Mouse (Mus musculus): ENCODE measurements at regions not wholly inside any gene's neighbourhood (a gene's known extent, or its start where the extent isn't known, plus 50 kb on each side); places are given as distances from the start of the nearest gene placed in this dataset.

GRCm38 (mm10) chr8:26526474-26527185 is 407.3 kb downstream of the Gm45692 start:
- DNase-seq = no peak

GRCm38 (mm10) chr8:26527186-26527580 is 407.8 kb downstream of the Gm45692 start:
- DNase-seq = no peak

DNA sequence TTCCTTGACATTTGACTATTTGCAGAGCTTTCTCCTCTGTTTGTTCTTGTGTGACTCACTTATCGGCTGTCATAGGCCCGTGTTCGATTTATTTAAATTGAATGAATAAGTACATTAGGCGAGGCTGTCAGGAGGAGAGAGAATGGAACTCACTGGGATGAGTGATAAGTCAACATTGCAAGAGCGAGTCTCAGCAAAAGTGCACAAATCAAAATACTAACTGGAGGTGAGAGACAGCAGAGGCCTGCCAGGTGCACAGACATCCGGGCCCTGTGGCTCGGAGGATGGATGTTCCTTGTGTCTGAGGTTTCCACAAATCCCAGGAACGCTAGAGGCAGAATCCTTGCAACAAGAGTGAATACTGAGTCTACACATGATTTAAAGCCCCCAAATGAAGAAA is 410.6 kb downstream of the Gm45692 start:
- DNase-seq = no peak

- peak; percentile 61 for DNase-seq
Observed at GRCm38 (mm10) chr8:26533444-26534421, 414.4 kb downstream of the Gm45692 start.

DNA sequence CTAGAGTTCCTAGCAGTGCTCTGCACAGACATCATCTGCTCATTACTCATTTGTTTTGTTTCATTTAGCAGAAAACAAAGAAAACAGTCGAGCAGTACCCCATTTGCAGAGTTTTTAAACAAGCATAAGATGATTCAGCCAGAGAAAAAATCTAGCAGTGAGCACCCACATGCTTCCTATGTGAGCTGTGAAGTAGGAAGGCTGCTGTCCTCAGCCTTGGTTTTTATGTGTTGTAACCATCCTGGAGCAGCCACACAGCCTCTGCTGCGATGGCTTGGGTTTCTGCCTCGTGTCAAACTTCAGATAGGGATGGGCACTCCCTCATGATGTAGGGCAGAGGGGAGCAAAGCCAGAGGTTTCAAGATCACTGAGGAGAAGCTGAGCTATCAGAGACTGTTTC is 416.5 kb downstream of the Gm45692 start:
- DNase-seq = peak; percentile 27

GRCm38 (mm10) chr8:26553691-26554090 is 423.4 kb upstream of the Zfp703 start:
- DNase-seq = no peak

- DNase-seq = peak; percentile 75
Observed at GRCm38 (mm10) chr8:26559196-26559595, 417.9 kb upstream of the Zfp703 start.

- DNase-seq = no peak
Observed at GRCm38 (mm10) chr8:26563151-26563550, 414.0 kb upstream of the Zfp703 start.

- DNase-seq = no peak
Observed at GRCm38 (mm10) chr8:26564254-26564653, 412.9 kb upstream of the Zfp703 start.

GRCm38 (mm10) chr8:26568423-26569060 is 408.6 kb upstream of the Zfp703 start:
- no peak for DNase-seq

DNA sequence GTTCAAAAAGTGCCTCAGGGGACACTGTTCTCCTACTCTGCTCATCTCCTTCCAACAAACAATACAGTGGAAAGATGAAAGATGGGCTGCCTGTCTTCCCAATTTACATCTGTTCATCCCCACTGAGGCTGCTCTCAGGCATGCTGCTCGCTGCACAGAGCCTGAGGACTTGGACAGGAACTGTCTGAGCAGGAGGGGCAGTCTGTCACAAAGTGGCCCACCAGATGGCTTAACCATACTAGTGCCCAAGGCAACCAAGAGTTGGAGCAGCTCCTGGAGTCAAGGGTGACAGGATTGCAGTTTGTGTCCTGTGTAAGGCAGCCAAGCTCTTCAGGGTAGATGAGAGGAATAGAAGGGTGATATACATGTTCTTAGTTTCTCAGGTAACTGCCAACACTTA is 388.3 kb upstream of the Zfp703 start:
- no peak for DNase-seq

- no peak for DNase-seq
Observed at GRCm38 (mm10) chr8:26590591-26591212, 386.4 kb upstream of the Zfp703 start.

DNA sequence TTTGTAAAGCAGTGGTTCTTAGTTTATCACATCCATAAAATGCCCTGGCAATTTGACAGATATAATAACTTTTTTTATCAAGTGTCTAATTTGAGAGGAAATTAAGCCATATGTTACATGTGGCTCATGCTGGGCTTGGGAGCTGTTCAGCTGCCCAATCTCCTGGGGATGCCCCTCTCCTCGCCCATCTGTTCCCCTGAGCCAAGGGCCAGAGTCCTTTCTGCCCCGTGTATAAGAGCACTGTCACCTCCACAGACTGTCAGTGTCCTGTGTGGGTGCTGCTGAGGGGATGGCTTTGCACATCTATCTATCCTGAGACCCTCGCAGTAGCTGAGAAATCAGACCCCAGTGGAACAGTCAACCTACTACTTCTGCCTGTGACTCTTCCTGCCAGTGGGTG is 385.9 kb upstream of the Zfp703 start:
- no peak for DNase-seq

- DNase-seq = peak; percentile 7
Observed at GRCm38 (mm10) chr8:26593536-26594368, 383.4 kb upstream of the Zfp703 start.

DNA sequence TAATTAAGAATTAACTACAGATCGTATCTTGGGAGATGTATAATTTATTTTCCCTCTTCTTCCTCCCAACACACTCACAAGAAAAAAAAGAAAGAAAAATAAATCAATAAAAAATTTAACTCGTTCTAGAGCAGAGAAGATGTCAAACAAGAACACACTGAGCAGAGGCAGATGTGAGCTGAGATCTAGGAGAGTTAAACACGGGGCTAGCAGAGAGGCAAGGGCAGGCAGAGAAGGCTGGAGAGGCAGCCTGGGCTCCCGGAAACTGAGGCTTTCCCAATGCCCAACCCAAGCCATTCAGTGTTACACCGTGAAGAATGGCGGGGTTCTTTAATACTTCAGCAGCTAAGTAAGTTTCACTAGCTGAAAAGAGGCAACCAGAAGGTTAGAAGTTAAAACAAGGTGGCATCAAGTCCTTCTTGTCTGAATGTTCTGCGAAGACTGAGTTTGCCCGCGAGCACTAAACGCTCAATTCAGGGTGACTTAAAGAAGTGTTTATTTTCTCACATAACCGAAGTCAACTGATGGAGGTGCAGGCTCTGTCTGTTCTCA is 382.7 kb upstream of the Zfp703 start:
- DNase-seq = no peak

GRCm38 (mm10) chr8:26595431-26596018 is 381.6 kb upstream of the Zfp703 start:
- DNase-seq = peak; percentile 29

GRCm38 (mm10) chr8:26596665-26597362 is 380.3 kb upstream of the Zfp703 start:
- DNase-seq = peak; percentile 29

GRCm38 (mm10) chr8:26598520-26598919 is 378.6 kb upstream of the Zfp703 start:
- DNase-seq = no peak

DNA sequence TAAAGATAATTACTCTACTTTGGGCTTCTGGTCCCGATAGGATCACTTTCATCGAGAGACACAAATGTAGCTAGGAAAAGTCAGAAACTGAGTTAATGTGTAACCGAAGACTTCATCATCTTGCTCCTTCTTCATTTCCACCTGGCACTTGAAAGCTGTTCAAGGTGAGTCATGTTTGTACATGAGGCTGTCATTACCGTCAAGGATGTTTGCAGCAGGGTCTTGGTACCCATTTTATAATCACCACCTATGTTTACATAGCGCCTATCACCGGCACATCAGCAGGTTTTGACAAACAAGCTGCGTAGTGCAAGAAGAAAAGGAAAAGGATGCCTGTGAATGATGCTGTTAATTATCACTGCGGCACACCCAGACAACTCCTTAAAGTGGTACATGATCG is 377.0 kb upstream of the Zfp703 start:
- no peak for DNase-seq

GRCm38 (mm10) chr8:26608001-26608400 is 369.1 kb upstream of the Zfp703 start:
- no peak for DNase-seq

Measured in adrenal gland, postnatal 10 days (tissue).